Mouse (Mus musculus): Measurements from ENCODE around the gene Tctn1.

Gene Tctn1

GRCm38 (mm10) chr5:122263933-122264905 lies at the start of gene Tctn1:
Gene Tctn1, minus strand, starts transcription at chr5:122264460.
- peak; percentile 99 for DNase-seq

GRCm38 (mm10) chr5:122312942-122313684 lies 48.9 kb upstream of the Tctn1 start:
- no peak for DNase-seq

GRCm38 (mm10) chr5:122312346-122312745 lies 48.1 kb upstream of the Tctn1 start:
- DNase-seq: no peak

DNA sequence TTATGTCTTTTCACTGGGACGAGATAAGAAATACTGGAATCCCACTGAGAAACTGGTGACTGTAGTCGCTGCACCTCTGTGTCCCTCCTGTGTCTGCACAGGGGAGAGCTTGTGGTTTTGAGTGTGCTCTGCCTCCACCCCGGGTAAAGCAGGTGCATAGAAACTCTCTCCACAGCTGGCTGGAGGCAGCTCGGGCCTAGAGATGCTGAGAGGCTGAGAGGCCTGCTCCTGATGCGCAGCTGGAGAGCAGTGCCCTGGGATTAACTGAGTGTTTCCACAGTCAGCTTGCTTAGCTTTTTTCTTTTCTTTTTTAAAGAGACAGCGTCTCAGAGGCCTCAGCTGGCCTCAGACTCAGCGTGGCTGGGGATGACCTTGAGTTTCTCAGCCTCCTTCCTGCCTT lies 47.4 kb upstream of the Tctn1 start:
- DNase-seq: no peak

- DNase-seq: no peak
Observed at GRCm38 (mm10) chr5:122310699-122311098, 46.4 kb upstream of the Tctn1 start.

DNA sequence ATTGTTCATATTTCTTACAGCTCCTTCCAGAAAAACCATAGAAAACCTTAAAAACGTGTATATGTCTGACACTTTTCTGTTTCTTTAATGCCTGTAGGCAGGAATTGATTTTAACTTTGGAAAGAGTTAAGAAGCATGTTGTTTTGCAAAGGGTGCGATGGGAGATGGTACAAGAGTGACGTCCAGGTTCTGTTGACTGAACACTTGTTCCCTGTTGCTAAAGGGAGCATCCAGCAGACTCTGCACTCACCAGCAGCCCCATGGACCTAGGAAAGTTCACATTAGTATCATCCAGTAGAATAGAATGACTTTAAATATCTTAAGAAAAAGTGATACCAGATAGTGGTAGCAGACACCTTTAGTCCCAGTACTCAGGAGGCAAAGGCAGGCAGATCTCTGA lies 42.3 kb upstream of the Tctn1 start:
- no peak for DNase-seq

- no peak for DNase-seq
Observed at GRCm38 (mm10) chr5:122305472-122305871, 41.2 kb upstream of the Tctn1 start.

- no peak for DNase-seq
Observed at GRCm38 (mm10) chr5:122304541-122304940, 40.3 kb upstream of the Tctn1 start.

GRCm38 (mm10) chr5:122303937-122304336 lies 39.7 kb upstream of the Tctn1 start:
- no peak for DNase-seq

GRCm38 (mm10) chr5:122302810-122303745 lies 38.8 kb upstream of the Tctn1 start:
- DNase-seq: peak; percentile 32

- DNase-seq: no peak
Observed at GRCm38 (mm10) chr5:122300071-122300518, 35.8 kb upstream of the Tctn1 start.

- DNase-seq: no peak
Observed at GRCm38 (mm10) chr5:122295113-122295935, 31.1 kb upstream of the Tctn1 start.

GRCm38 (mm10) chr5:122294219-122294735 lies 30.0 kb upstream of the Tctn1 start:
- no peak for DNase-seq

DNA sequence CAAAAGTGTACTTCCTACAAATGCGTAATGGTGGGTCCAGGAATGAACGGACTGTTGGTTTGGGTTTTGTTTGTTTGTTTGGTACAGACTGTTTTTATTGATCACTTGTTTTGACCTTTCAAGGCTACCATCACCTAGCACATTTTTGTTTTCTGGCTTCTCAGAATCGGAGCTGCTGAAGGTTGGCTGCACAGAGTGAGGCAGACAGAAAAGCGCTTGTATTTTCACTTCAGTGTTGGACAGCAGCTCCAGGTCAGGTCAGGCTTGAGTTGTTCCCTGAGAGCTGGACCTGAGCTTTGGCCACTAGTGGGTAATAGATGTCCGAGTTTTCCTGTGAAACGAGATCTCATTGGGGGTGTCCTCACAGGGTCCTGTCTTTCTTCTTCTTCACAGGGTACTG lies 28.9 kb upstream of the Tctn1 start:
- DNase-seq: no peak

DNA sequence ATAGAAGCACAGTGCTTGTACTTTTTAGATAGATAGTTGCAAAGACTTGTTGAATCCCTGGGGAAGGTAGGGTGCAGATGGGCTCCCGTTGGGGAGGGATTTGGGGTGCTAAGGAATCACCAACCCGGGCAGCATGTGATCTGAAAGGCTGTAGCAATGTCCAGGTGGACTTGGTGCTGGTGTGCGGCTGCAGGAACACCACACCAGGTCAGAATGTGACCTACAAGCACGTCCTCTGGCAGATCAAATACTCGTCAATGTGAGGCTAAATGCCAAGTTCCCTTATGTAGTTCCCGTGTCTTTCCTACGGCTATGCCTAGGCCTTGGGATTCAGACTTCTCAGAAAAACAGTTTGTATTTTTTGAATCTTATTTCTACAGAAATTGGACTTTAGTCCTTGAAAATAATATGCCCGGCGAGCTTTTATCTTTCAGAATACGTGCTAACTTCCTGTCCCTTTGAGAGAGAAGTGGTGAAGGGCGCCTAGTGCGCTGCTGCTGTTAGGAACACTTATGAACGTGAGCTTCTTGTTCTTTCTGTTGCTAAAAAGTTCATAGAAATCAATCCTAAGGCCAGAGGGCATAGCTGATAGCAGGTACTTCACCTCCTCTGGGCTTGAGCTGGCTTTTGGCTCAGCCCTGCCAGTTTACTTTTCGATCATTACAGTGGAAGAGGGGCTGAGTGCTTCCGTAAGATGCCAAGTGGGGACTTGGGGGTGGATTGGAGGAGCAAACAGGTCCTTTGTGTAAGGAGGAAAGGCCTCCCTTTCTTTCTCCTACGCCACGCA lies 27.5 kb upstream of the Tctn1 start:
- no peak for DNase-seq

DNA sequence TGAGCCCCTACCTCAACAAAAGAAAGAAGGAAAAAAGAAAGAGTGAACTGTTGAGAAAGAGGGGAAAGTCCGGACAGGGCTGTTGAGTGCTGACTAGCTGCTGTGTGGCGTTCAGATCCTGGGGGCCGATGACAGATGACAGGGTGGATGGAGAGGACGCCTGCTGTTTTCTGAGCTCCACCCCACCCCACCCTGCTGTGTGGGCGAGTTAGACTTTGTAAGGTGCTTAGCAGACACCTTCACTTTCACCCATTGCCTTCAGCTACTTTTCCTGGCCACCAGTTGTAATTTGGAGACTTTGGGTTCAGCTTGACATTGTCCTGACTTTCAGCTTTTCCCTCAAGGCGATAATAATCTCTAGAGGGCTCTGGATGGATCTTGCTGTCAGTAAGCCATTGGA lies 26.9 kb upstream of the Tctn1 start:
- no peak for DNase-seq

DNA sequence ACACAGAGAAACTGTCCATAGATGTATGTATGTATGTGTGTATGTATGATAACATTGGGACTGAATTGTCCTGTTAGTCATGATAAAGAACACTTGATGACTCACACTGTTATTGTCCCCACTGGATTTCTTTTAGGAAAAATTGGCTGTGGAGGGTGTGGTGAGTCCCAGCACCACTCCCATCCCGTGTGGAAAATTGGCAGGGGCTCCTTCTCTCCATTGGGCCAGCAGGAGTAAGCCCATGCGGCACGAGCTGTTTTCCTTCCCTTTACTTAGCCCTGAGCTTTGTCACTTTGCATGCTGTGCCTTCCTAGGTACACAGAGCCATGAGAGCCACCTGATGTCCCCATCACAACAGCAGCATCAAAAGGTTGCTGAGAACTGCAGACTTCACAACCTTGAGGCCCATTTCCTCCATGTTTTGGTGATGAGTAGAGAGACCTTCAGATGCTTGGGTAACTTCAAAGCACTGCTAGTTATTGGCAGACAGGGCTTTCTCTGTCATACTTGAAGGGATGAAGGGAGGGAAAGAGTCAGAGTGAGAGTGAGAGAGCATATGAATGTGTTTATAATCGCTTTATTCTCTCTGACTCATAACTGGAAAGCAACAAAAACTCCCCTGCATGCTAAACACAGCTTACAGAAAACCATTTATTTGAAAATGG lies 24.0 kb upstream of the Tctn1 start:
- DNase-seq: no peak

DNA sequence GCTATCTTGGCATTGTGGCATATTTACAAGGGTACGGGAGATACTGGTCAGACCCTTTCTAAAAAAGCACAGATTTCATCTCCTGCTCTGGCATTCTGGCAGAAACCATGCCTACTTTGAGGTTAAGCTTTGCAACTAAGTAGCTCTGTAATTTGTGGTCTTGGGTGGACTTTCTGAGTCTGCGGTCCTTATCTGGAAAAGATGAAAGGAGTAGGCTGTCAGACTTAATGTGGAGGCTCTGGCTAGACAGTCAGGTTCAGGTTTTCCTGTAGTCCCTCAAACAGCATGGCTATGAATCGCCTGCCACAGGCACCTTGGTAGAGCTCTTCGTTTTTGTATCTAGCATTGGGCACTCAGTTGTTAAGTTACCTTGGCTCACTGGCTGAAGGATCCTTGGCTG lies 22.8 kb upstream of the Tctn1 start:
- DNase-seq: no peak

- DNase-seq: no peak
Observed at GRCm38 (mm10) chr5:122286191-122286590, 21.9 kb upstream of the Tctn1 start.

- no peak for DNase-seq
Observed at GRCm38 (mm10) chr5:122285767-122286150, 21.5 kb upstream of the Tctn1 start.

Measured in embryo, embryonic 11 days (tissue).